Mouse (Mus musculus): ENCODE data around the gene Pgam1. TPM values are rescaled to one million over a fixed set of nuclear protein-coding genes. Genes with fewer than 3 reads are reported as not detected.
A peak's percentile ranks its signal among the peaks of the same experiment; 100 is the strongest.
"Not testable (repeated sequence)": the region's sequence is repeated elsewhere in the genome, so short reads cannot be mapped to it uniquely, and the experiment has no call there.

Pgam1 gene
- polyA plus RNA-seq (2012; fragmentation: generic; extraction: Trizol), result 552 TPM

- Histone ChIP-seq H3K36me3 (ENCODE audit: control insufficient read depth, insufficient read depth) (peaks cover 20% of the 10 kb centered on the region), H3K4me2 (ENCODE audit: low read depth) (peak within 1 kb of the TSS; percentile 88), H3K79me2 (ENCODE audit: control insufficient read depth, insufficient read depth) (peaks cover 46% of the 10 kb centered on the region), H3K4me3 (peak within 1 kb of the TSS; percentile 97), H3K27me3 (ENCODE audit: control insufficient read depth, insufficient read depth, insufficient read length) (no peaks in the 10 kb centered on the region), H3ac (ENCODE audit: control insufficient read depth, insufficient read length) (peak within 1 kb of the TSS; percentile 51)
- no peak for TF ChIP-seq CEBPB (IDR thresholded peaks at IDR 0.05; ENCODE audit: insufficient read depth, poor library complexity, severe bottlenecking)
- TF ChIP-seq POLR2AphosphoS2 (IDR thresholded peaks at IDR 0.05; ENCODE audit: insufficient read length, low read depth), result peak; percentile 95
- TF ChIP-seq POLR2A (IDR thresholded peaks at IDR 0.05; ENCODE audit: insufficient read length, low read depth), result peak; percentile 97
- no peak for TF ChIP-seq MYOG (IDR thresholded peaks at IDR 0.05; ENCODE audit: control insufficient read depth in 1 of 3, insufficient read depth in 1 of 3, insufficient read length in 2 of 3, low read depth in 2 of 3)
- TF ChIP-seq SRF (IDR thresholded peaks at IDR 0.05; ENCODE audit: control insufficient read depth, insufficient read length, low read depth), result peak; percentile 37
These were observed at the start of gene Pgam1 for GRCm38 (mm10) chr19:41911178-41912073. Pgam1 (plus strand) TSS chr19:41911923.

GRCm38 (mm10) chr19:41866707-41867106 is 45.0 kb upstream of the Pgam1 start:
- H3K4me2 ChIP-seq (ENCODE audit: low read depth), result no peak overlapping the region
- no peak overlapping the region for H3ac ChIP-seq (ENCODE audit: control insufficient read depth, insufficient read length)
- H3K36me3 ChIP-seq (ENCODE audit: control insufficient read depth, insufficient read depth), result peaks cover 24% of the 10 kb centered on the region
- no peaks in the 10 kb centered on the region for H3K79me2 ChIP-seq (ENCODE audit: control insufficient read depth, insufficient read depth)
- TF ChIP-seq MAX (IDR thresholded peaks at IDR 0.05; ENCODE audit: low read depth), result no peak
- TF ChIP-seq POLR2AphosphoS2 (IDR thresholded peaks at IDR 0.05; ENCODE audit: insufficient read length, low read depth), result no peak
- no peak overlapping the region for H3K4me3 ChIP-seq
- H3K27me3 ChIP-seq (ENCODE audit: control insufficient read depth, insufficient read depth, insufficient read length), result no peaks in the 10 kb centered on the region

GRCm38 (mm10) chr19:41869296-41869695 is 42.4 kb upstream of the Pgam1 start:
- no peak for TF ChIP-seq TCF3 (IDR thresholded peaks at IDR 0.05; ENCODE audit: insufficient read length, low read depth)
- Histone ChIP-seq H3K4me2 (ENCODE audit: low read depth) (no peak overlapping the region), H3ac (ENCODE audit: control insufficient read depth, insufficient read length) (no peak overlapping the region), H3K79me2 (ENCODE audit: control insufficient read depth, insufficient read depth) (no peaks in the 10 kb centered on the region), H3K4me3 (no peak overlapping the region), H3K36me3 (ENCODE audit: control insufficient read depth, insufficient read depth) (peaks cover 25% of the 10 kb centered on the region), H3K27me3 (ENCODE audit: control insufficient read depth, insufficient read depth, insufficient read length) (no peaks in the 10 kb centered on the region)

- not testable (repeated sequence) for H3ac ChIP-seq (ENCODE audit: control insufficient read depth, insufficient read length); H3K4me3 ChIP-seq; H3K27me3 ChIP-seq (ENCODE audit: control insufficient read depth, insufficient read depth, insufficient read length); H3K79me2 ChIP-seq (ENCODE audit: control insufficient read depth, insufficient read depth); H3K4me2 ChIP-seq (ENCODE audit: low read depth)
- H3K36me3 ChIP-seq (ENCODE audit: control insufficient read depth, insufficient read depth), result peaks cover 27% of the 10 kb centered on the region
These were observed 41.8 kb upstream of the Pgam1 start for GRCm38 (mm10) chr19:41869946-41870345.

GRCm38 (mm10) chr19:41872285-41872684 is 39.4 kb upstream of the Pgam1 start:
- no peak overlapping the region for H3K4me3 ChIP-seq
- no peak for TF ChIP-seq POLR2AphosphoS2 (IDR thresholded peaks at IDR 0.05; ENCODE audit: insufficient read length, low read depth)
- TF ChIP-seq POLR2A (IDR thresholded peaks at IDR 0.05; ENCODE audit: insufficient read length, low read depth), result no peak
- TF ChIP-seq TCF3 (IDR thresholded peaks at IDR 0.05; ENCODE audit: insufficient read length, low read depth), result no peak
- TF ChIP-seq CEBPB (IDR thresholded peaks at IDR 0.05; ENCODE audit: insufficient read depth, poor library complexity, severe bottlenecking), result no peak
- TF ChIP-seq MYOD1 (IDR thresholded peaks at IDR 0.05; ENCODE audit: control insufficient read depth in 1 of 3, insufficient read length in 2 of 3, low read depth in 2 of 3), result no peak
- TF ChIP-seq MYOG (IDR thresholded peaks at IDR 0.05; ENCODE audit: control insufficient read depth in 1 of 3, insufficient read depth in 1 of 3, insufficient read length in 2 of 3, low read depth in 2 of 3), result no peak
- no peak for TF ChIP-seq MAX (IDR thresholded peaks at IDR 0.05; ENCODE audit: low read depth)
- TF ChIP-seq TCF12 (IDR thresholded peaks at IDR 0.05; ENCODE audit: insufficient read depth, poor library complexity, severe bottlenecking), result no peak
- no peak for TF ChIP-seq E2F4 (IDR thresholded peaks at IDR 0.05; ENCODE audit: insufficient read depth)
- TF ChIP-seq REST (IDR thresholded peaks at IDR 0.05; ENCODE audit: insufficient read depth, insufficient read length), result no peak
- TF ChIP-seq USF1 (IDR thresholded peaks at IDR 0.05; ENCODE audit: low read depth), result no peak
- TF ChIP-seq SRF (IDR thresholded peaks at IDR 0.05; ENCODE audit: control insufficient read depth, insufficient read length, low read depth), result no peak
- H3K4me2 ChIP-seq (ENCODE audit: low read depth), result no peak overlapping the region
- no peaks in the 10 kb centered on the region for H3K79me2 ChIP-seq (ENCODE audit: control insufficient read depth, insufficient read depth)
- no peaks in the 10 kb centered on the region for H3K27me3 ChIP-seq (ENCODE audit: control insufficient read depth, insufficient read depth, insufficient read length)
- peaks cover 33% of the 10 kb centered on the region for H3K36me3 ChIP-seq (ENCODE audit: control insufficient read depth, insufficient read depth)
- H3ac ChIP-seq (ENCODE audit: control insufficient read depth, insufficient read length), result no peak overlapping the region

GRCm38 (mm10) chr19:41874356-41874755 is 37.4 kb upstream of the Pgam1 start:
- no peaks in the 10 kb centered on the region for H3K79me2 ChIP-seq (ENCODE audit: control insufficient read depth, insufficient read depth)
- no peaks in the 10 kb centered on the region for H3K27me3 ChIP-seq (ENCODE audit: control insufficient read depth, insufficient read depth, insufficient read length)
- H3ac ChIP-seq (ENCODE audit: control insufficient read depth, insufficient read length), result no peak overlapping the region

More at GRCm38 (mm10) chr19:41874356-41874755, 37.4 kb upstream of the Pgam1 start:
- no peak for TF ChIP-seq CEBPB (IDR thresholded peaks at IDR 0.05; ENCODE audit: insufficient read depth, poor library complexity, severe bottlenecking)
- no peak overlapping the region for H3K4me3 ChIP-seq
- H3K36me3 ChIP-seq (ENCODE audit: control insufficient read depth, insufficient read depth), result peaks cover 26% of the 10 kb centered on the region
- no peak overlapping the region for H3K4me2 ChIP-seq (ENCODE audit: low read depth)
